ENCODE assay signal across 23 mouse cellular contexts in the genomic region with DNA sequence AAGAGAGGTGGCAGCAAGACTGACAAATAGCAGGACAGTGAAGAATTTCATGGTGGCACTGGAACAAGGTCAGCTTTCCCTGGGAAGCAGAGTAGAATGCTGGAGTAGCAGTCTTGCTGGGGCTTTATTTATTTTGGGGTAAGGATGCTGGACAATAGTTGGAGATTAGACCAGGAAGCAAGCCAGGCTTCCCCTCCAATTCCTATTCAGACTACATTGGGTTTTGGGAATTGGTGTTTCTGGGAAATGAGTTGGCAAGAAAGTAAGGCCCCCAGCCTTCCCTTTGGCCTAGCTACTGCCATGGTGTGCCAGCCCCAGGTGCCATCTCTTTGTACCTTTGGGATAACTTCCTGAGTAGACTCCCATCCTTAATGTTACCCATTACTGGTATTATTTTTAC. TPM values are rescaled to one million over a fixed set of nuclear protein-coding genes. Genes with fewer than 3 reads are reported as not detected.
"Had no signal": no experiment of that assay in that cellular context is flagged by ENCODE, and none has a peak within 500 bp of the region (broad histone marks: within the 10 kb centered on the region; RNA-seq: fewer than 3 reads in every experiment).

A gene (minus strand): TSS at position 101 of the 400 bp plus-strand sequence.

- H3K9me3 ChIP-seq: neural tube, embryonic 15.5 days; stomach, embryonic 15.5 days had no signal

- H3K4me3 ChIP-seq: neural tube, embryonic 15.5 days; stomach, embryonic 15.5 days had no signal

- DNase-seq: retina, postnatal 1 day; right cerebral cortex, adult 18-20 months; right cerebral cortex, postnatal 14 days; right cerebral cortex, postnatal 25 days; right cerebral cortex, postnatal 4 days; spleen, adult 18-20 months; thymus, adult 18-20 months; thymus, adult 2 months; thymus, postnatal 14 days; thymus, postnatal 25 days; thymus, postnatal 36 days; thymus, postnatal 4 days had no signal

- H3K4me2 ChIP-seq: neural tube, embryonic 15.5 days; stomach, embryonic 15.5 days had no signal

- H3K9ac ChIP-seq: neural tube, embryonic 15.5 days; stomach, embryonic 15.5 days had no signal

- H3K27me3 ChIP-seq: neural tube, embryonic 15.5 days; stomach, embryonic 15.5 days had no signal

- H3K4me1 ChIP-seq: neural tube, embryonic 15.5 days; stomach, embryonic 15.5 days had no signal

- H3K27ac ChIP-seq: neural tube, embryonic 15.5 days; stomach, embryonic 15.5 days; stomach, postnatal 0 days had no signal

- H3K36me3 ChIP-seq: neural tube, embryonic 15.5 days; stomach, embryonic 15.5 days had no signal

RNA-seq across cellular contexts. Expression of the gene that starts here (rescaled TPM):
- total RNA-seq: neutrophil, adult 5-6 weeks had no signal
- polyA plus RNA-seq: neural tube, embryonic 14.5 days; neural tube, embryonic 15.5 days; spleen, adult 2 months; stomach, embryonic 14.5 days; stomach, embryonic 15.5 days; stomach, embryonic 16.5 days; testis, adult 2 months; thymus, adult 2 months; thymus, postnatal 0 days; urinary bladder, adult 2 months had no signal
